Mouse (Mus musculus) limb, embryonic 12.5 days (tissue): Measurements from ENCODE around the gene Ankrd13b. TPM values are rescaled to one million over a fixed set of nuclear protein-coding genes. Genes with fewer than 3 reads are reported as not detected.

ENCODE experiments used
- ATAC-seq: fragments of 200-750 bp; cut with Nextera tagmentation; 2 replicates; pipeline ENCODE4 v1.8.0; 2017; ENCODE audit warnings: low read depth, moderate TSS enrichment; ENCODE audit not compliant: insufficient number of reproducible peaks, insufficient read depth, low FRiP score, low TSS enrichment
- H3K27ac ChIP-seq: fragments of 300-500 bp; sonication (generic); 2 replicates; pipeline ENCODE4 v1.5.1; 2016; ENCODE audit warnings: mild to moderate bottlenecking, moderate library complexity
- H3K27me3 ChIP-seq: fragments of 300-500 bp; sonication (generic); 2 replicates; pipeline ENCODE4 v1.6.1; 2016; ENCODE audit warnings: mild to moderate bottlenecking, moderate library complexity
- H3K36me3 ChIP-seq: fragments of 300-500 bp; sonication (generic); 2 replicates; pipeline ENCODE4 v1.6.1; 2016; ENCODE audit warnings: mild to moderate bottlenecking, moderate library complexity
- H3K4me1 ChIP-seq: fragments of 300-500 bp; sonication (generic); replicated peaks from 2 replicates; pipeline ENCODE4 v1.6.1; 2016
- H3K4me2 ChIP-seq: fragments of 300-500 bp; sonication (generic); 2 replicates; pipeline ENCODE4 v1.6.1; 2016; ENCODE audit warnings: mild to moderate bottlenecking, moderate library complexity
- H3K4me3 ChIP-seq: fragments of 300-500 bp; sonication (generic); replicated peaks from 2 replicates; pipeline ENCODE4 v1.5.1; 2016; ENCODE audit warnings: mild to moderate bottlenecking
- H3K9ac ChIP-seq: fragments of 300-500 bp; sonication (generic); replicated peaks from 2 replicates; pipeline ENCODE4 v1.6.1; 2016; ENCODE audit warnings: mild to moderate bottlenecking, moderate library complexity
- H3K9me3 ChIP-seq: fragments of 300-500 bp; sonication (generic); 2 replicates; pipeline ENCODE4 v1.6.1; 2016; ENCODE audit warnings: mild to moderate bottlenecking, moderate library complexity
- WGBS: fragments of 180-500 bp; shearing (Covaris S2); methylation state at CpG from one replicate; pipeline ENCODE4 v1.1.7; 2016; 5-methylcytosine and 5-hydroxymethylcytosine counted together
- polyA plus RNA-seq: library from polyadenylated mRNA; unstranded; fragments of >200 nt; fragmentation: Nextera tagmentation; extraction: Ambion mirVana; gene quantifications from 2 replicates; pipeline ENCODE4 v1.2.1, GENCODE M21; 2016

The Ankrd13b gene
- polyA plus RNA-seq, 1 experiment from 2014 or later: 12.9 TPM

- H3K9ac ChIP-seq: no peak overlapping the region
- H3K27me3 ChIP-seq: peaks cover 66% of the 10 kb centered on the region
- H3K4me1 ChIP-seq: peaks cover 14% of the 10 kb centered on the region
- H3K9me3 ChIP-seq: no peaks in the 10 kb centered on the region
- 86% methylated on average over 9 of the region's 9 CpGs for WGBS
- no peak overlapping the region for H3K27ac ChIP-seq
- no peak for ATAC-seq
- no peak overlapping the region for H3K4me2 ChIP-seq
- no peak overlapping the region for H3K4me3 ChIP-seq
- H3K36me3 ChIP-seq: peaks cover 39% of the 10 kb centered on the region
These were observed 21.1 kb downstream of the Ankrd13b start for GRCm38 (mm10) chr11:77468397-77468796.

DNA sequence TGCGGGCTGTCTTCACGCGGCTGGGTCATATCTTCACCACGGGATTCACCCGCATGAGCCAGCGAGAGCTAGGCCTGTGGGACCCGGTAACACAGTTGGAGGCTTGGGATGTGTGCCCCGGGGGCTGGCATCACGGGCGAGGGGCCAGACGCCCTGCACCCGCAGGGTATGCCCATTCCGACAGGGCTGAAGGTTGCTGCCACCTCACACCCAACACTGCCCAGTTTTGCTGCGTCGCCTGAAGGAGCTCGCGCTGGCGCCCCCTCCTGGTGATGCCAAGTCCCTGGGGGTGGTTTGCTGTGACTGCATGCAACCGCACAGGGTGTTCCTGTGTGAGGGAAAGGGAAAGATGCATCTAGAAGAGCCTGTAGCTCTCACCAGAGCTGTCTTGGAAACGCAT lies 21.7 kb downstream of the Ankrd13b start:
- Histone ChIP-seq H3K4me1 (peaks cover 17% of the 10 kb centered on the region), H3K4me2 (peak overlapping the region; percentile 35; the same call in 1 of the 2 replicates), H3K9ac (no peak overlapping the region), H3K27me3 (peaks cover 72% of the 10 kb centered on the region), H3K9me3 (no peaks in the 10 kb centered on the region), H3K4me3 (no peak overlapping the region), H3K27ac (no peak overlapping the region), H3K36me3 (peaks cover 33% of the 10 kb centered on the region)
- WGBS: 9% methylated on average over 20 of the region's 20 CpGs
- ATAC-seq: no peak

DNA sequence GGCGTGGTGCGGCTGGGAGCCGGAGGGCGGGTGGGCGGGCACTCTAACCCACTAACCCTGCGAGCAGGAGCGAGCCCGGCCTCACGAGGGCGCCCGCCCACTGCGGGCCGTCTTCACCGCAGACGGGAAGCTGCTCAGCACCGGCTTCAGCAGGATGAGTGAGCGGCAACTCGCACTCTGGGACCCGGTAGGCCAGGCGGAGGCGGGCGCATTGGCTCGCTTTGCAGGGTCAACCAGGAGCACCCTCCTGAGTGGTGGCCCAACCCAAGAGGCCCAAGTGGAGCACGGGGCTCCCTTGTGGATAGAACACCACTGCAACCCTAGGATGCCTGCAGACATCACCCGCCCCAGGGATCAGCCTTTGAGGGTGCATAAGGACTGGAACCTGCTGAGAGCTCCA lies 22.3 kb downstream of the Ankrd13b start:
- WGBS: 3% methylated on average over 25 of the region's 25 CpGs
- ATAC-seq: no peak
- no peak overlapping the region for H3K4me3 ChIP-seq
- H3K27me3 ChIP-seq: peaks cover 78% of the 10 kb centered on the region
- peak overlapping the region; percentile 35 for H3K4me2 ChIP-seq
- peaks cover 27% of the 10 kb centered on the region for H3K36me3 ChIP-seq
- H3K9me3 ChIP-seq: no peaks in the 10 kb centered on the region
- 0 out of 2 replicates have a peak overlapping the region, but pooled peaks have one; percentile 18 for H3K9ac ChIP-seq
- H3K27ac ChIP-seq: no peak overlapping the region
- H3K4me1 ChIP-seq: peaks cover 19% of the 10 kb centered on the region

DNA sequence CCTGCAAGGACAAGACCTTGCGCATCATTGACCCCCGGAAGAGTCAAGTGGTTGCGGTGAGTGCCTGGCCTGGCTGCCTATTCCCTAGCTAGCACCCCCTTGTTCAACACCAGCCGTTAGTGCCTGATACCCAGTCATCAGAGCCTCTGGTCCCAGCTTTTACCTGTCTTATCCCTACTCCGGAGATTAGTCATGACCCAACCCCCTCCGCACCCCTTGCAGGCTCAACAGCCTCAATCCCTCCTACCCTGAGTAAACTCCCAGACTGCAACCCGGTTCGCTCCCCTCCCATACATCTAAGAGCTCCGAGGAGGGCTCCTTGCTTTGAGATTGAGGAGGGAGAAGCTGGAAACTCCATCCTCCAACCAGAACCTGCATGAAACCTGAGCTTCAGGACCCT lies 22.9 kb downstream of the Ankrd13b start:
- H3K9me3 ChIP-seq: no peaks in the 10 kb centered on the region
- peak overlapping the region; percentile 35 for H3K4me2 ChIP-seq
- no peak for ATAC-seq
- no peak overlapping the region for H3K27ac ChIP-seq
- WGBS: 29% methylated on average over 9 of the region's 9 CpGs
- peaks cover 85% of the 10 kb centered on the region for H3K27me3 ChIP-seq
- H3K4me3 ChIP-seq: no peak overlapping the region
- H3K4me1 ChIP-seq: peaks cover 23% of the 10 kb centered on the region
- peaks cover 21% of the 10 kb centered on the region for H3K36me3 ChIP-seq
- H3K9ac ChIP-seq: no peak overlapping the region

DNA sequence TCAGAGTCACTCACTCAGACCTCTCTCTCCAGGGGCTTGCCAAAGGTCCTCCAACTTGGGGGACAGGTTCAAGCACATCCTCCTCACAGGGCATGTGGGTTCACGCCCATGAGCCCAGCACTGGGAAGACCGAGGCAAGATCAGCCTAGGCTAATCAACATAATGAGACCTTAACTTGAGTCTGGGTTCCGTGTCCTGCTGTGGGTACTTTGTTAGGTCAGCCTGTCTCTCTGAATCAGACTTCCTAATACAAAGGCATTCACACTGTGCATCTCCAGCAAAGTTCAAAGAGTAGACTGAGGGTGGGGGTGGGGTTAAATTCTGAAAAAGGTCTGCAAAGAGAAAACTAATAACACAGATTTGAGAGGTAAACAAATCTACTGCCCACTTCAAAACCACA lies 24.4 kb downstream of the Ankrd13b start:
- Histone ChIP-seq H3K4me2 (no peak overlapping the region), H3K27ac (no peak overlapping the region), H3K9ac (no peak overlapping the region), H3K4me3 (no peak overlapping the region), H3K36me3 (peaks cover 7% of the 10 kb centered on the region; the same call in 1 of the 2 replicates), H3K27me3 (peaks cover 98% of the 10 kb centered on the region), H3K4me1 (peaks cover 23% of the 10 kb centered on the region), H3K9me3 (no peaks in the 10 kb centered on the region)
- no peak for ATAC-seq
- WGBS: 62% methylated on average over 3 of the region's 3 CpGs

DNA sequence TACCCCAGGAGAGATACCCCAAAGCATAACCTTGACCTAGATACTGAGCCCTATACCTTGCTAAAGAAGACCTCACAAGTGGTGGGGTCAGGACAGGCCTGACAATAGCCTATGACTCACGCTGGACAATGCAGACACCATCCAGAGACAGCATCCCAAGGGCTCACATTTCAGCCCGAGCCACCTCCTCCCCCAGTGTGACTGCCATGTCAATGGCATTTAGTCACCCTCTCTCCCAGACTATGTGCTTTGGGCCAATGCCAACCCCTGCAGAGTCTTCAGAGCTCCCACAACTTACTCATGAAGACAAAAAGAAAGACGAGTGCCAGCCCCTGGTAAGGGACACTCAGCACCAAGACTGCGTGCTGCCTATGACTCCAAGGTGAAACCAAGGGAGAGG lies 24.8 kb downstream of the Ankrd13b start:
- WGBS: 63% methylated on average over 4 of the region's 4 CpGs
- no peaks in the 10 kb centered on the region for H3K9me3 ChIP-seq
- no peak for ATAC-seq

DNA sequence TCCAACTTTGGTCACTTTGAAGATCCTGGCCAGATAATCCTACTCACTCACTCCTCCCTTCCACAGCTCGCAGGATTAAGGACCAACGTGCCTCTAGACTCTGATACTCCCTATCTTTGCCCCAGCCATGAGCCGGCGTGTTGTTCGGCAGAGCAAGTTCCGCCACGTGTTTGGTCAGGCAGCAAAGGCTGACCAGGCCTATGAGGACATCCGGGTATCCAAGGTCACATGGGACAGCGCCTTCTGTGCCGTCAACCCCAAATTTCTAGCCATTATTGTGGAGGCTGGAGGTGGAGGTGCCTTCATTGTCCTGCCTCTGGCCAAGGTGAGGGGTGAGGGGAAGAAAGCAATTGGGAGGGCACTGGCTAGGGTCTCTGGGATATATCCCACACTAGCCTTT lies 25.7 kb downstream of the Ankrd13b start:
- WGBS: 74% methylated on average over 10 of the region's 10 CpGs
- H3K27ac ChIP-seq: no peak overlapping the region
- ATAC-seq: no peak

More for the DNA sequence above, 24.8 kb downstream of the Ankrd13b start:
- peaks cover 23% of the 10 kb centered on the region for H3K4me1 ChIP-seq
- H3K9ac ChIP-seq: no peak overlapping the region
- peaks cover 3% of the 10 kb centered on the region; the same call in 1 of the 2 replicates for H3K36me3 ChIP-seq
- no peak overlapping the region for H3K27ac ChIP-seq
- no peak overlapping the region for H3K4me2 ChIP-seq
- H3K27me3 ChIP-seq: peaks cover 95% of the 10 kb centered on the region
- no peak overlapping the region for H3K4me3 ChIP-seq

DNA sequence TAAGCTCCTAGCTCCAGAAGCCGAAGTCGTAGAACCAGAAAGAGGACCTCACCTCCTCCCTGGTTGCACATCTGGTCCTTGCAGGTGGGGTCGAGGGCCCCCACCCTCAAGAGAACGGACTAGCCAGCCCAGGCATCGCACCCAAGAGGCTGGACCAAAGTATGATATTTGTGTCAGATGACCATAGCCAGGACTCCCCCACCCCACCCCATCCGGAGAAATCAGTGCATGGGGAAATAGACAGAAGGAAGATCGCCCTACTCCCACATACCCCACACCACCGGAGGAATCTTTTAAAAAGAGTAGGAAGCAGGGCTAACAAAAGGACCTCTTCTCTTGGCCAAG lies 26.4 kb downstream of the Ankrd13b start:
- H3K4me2 ChIP-seq: peak overlapping the region; percentile 98
- H3K9me3 ChIP-seq: no peaks in the 10 kb centered on the region
- no peak overlapping the region; the same call in 1 of the 2 replicates for H3K9ac ChIP-seq
- H3K4me1 ChIP-seq: peaks cover 22% of the 10 kb centered on the region
- ATAC-seq: no peak
- H3K27me3 ChIP-seq: peaks cover 81% of the 10 kb centered on the region
- 44% methylated on average over 8 of the region's 8 CpGs for WGBS
- no peaks in the 10 kb centered on the region for H3K36me3 ChIP-seq
- no peak overlapping the region for H3K27ac ChIP-seq
- peak overlapping the region; percentile 60 for H3K4me3 ChIP-seq

More for the DNA sequence above, 25.7 kb downstream of the Ankrd13b start:
- H3K4me3 ChIP-seq: no peak overlapping the region
- no peaks in the 10 kb centered on the region for H3K9me3 ChIP-seq
- no peak overlapping the region for H3K4me2 ChIP-seq
- no peaks in the 10 kb centered on the region for H3K36me3 ChIP-seq
- no peak overlapping the region for H3K9ac ChIP-seq
- H3K27me3 ChIP-seq: peaks cover 88% of the 10 kb centered on the region
- peaks cover 23% of the 10 kb centered on the region for H3K4me1 ChIP-seq

- WGBS: 1% methylated on average over 73 of the region's 73 CpGs
- Histone ChIP-seq H3K9ac (peak within 1 kb of the TSS; percentile 66), H3K4me1 (peaks cover 16% of the 10 kb centered on the region), H3K36me3 (0 out of 2 replicates have a peak, but pooled peaks cover 3% of the 10 kb centered on the region), H3K27me3 (peaks cover 75% of the 10 kb centered on the region), H3K4me2 (peak within 1 kb of the TSS; percentile 98), H3K4me3 (peak within 1 kb of the TSS; percentile 60), H3K9me3 (no peaks in the 10 kb centered on the region), H3K27ac (no peak within 1 kb of the TSS)
- 0 out of 2 replicates have a peak, but pooled peaks have one; percentile 67 for ATAC-seq
These were observed 27.0 kb downstream of the Ankrd13b start, which contains the start of gene Coro6 for GRCm38 (mm10) chr11:77462283-77463100. Coro6 (plus strand) TSS chr11:77462411.

DNA sequence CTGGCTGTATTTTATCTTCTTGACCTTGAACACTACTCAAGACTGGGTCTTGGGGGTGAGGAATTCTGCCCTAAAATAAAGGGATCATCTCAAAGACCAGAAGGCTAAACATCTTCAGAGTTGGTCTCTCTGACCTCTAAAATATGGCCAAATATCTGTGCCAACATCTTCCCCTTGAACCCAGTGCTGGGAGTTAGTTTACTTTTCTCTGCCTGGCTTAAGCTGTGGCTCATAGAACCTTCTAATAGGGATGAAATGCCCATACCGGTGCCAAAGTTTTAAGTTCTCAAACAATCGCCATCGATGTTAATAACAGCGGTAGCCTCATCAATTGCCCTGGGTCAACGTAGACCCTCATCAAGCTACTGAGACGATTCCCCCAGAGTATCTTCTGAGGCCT lies 27.6 kb downstream of the Ankrd13b start:
- 5% methylated on average over 6 of the region's 6 CpGs for WGBS
- no peak for ATAC-seq
- peak overlapping the region; percentile 98 for H3K4me2 ChIP-seq
- peaks cover 11% of the 10 kb centered on the region for H3K4me1 ChIP-seq
- H3K9ac ChIP-seq: peak overlapping the region; percentile 66
- peak overlapping the region; percentile 60 for H3K4me3 ChIP-seq
- 0 out of 2 replicates have a peak, but pooled peaks cover 3% of the 10 kb centered on the region for H3K36me3 ChIP-seq
- peaks cover 68% of the 10 kb centered on the region for H3K27me3 ChIP-seq
- no peaks in the 10 kb centered on the region for H3K9me3 ChIP-seq
- no peak overlapping the region for H3K27ac ChIP-seq

DNA sequence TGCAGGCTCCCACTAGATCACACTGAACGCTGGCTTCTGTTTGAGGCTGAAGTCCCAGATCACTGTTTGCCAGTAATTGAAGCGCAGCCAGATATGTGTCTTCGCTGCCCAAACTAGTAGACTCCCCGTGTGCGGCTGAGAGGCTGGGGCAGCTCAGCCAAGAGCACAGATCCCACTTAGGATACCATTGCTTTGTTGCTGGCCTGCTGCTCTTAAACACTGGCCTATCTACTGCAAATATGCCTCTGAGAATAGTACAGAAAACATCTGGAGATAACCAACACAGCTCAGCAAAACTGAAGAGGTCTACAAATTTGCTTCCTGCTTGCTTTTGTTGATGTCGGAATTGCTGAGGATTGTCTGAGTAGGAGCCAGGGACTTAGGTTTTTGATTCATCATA lies 32.6 kb downstream of the Ankrd13b start:
- no peak overlapping the region for H3K27ac ChIP-seq
- H3K9me3 ChIP-seq: no peaks in the 10 kb centered on the region
- H3K4me3 ChIP-seq: no peak overlapping the region
- no peak overlapping the region for H3K4me2 ChIP-seq
- H3K27me3 ChIP-seq: peaks cover 18% of the 10 kb centered on the region
- no peak overlapping the region for H3K9ac ChIP-seq
- 71% methylated on average over 6 of the region's 6 CpGs for WGBS
- H3K4me1 ChIP-seq: 0 out of 2 replicates have a peak, but pooled peaks cover 1% of the 10 kb centered on the region
- peaks cover 31% of the 10 kb centered on the region for H3K36me3 ChIP-seq
- no peak for ATAC-seq
